Mouse (Mus musculus): ENCODE data around the gene Dpyd. TPM values are rescaled to one million over a fixed set of nuclear protein-coding genes. Genes with fewer than 3 reads are reported as not detected.
A peak's percentile ranks its signal among the peaks of the same experiment; 100 is the strongest.

The Dpyd gene
- total RNA-seq, 1 experiment from 2014 or later, result 44.6 TPM

- DNase-seq, result no peak
Measured at GRCm38 (mm10) chr3:119095223-119095886, 533.4 kb downstream of the Dpyd start.

GRCm38 (mm10) chr3:119126003-119126402, 564.1 kb downstream of the Dpyd start:
- no peak for DNase-seq

- DNase-seq, result no peak
Measured at GRCm38 (mm10) chr3:119128076-119128475, 566.1 kb downstream of the Dpyd start.

- DNase-seq, result no peak
Measured at GRCm38 (mm10) chr3:119143034-119143433, 581.1 kb downstream of the Dpyd start.

GRCm38 (mm10) chr3:119144788-119145187, 582.9 kb downstream of the Dpyd start:
- no peak for DNase-seq

GRCm38 (mm10) chr3:119154604-119155444, 592.9 kb downstream of the Dpyd start:
- peak; percentile 9 for DNase-seq

- DNase-seq, result no peak
Measured at GRCm38 (mm10) chr3:119158670-119159069, 596.7 kb downstream of the Dpyd start.

- peak; percentile 26 for DNase-seq
Measured at GRCm38 (mm10) chr3:119165691-119166090, 603.8 kb downstream of the Dpyd start.

GRCm38 (mm10) chr3:119168166-119168565, 606.2 kb downstream of the Dpyd start:
- DNase-seq, result no peak

- no peak for DNase-seq
Measured at GRCm38 (mm10) chr3:119168661-119169060, 606.7 kb downstream of the Dpyd start.

GRCm38 (mm10) chr3:119183261-119183660, 621.3 kb downstream of the Dpyd start:
- DNase-seq, result no peak

GRCm38 (mm10) chr3:119194071-119194470, 632.1 kb downstream of the Dpyd start:
- DNase-seq, result no peak

GRCm38 (mm10) chr3:119195613-119196012, 633.7 kb downstream of the Dpyd start:
- DNase-seq, result peak; percentile 40

- DNase-seq, result no peak
Measured at GRCm38 (mm10) chr3:119220763-119221412, 659.0 kb downstream of the Dpyd start.

GRCm38 (mm10) chr3:119243181-119243580, 681.3 kb downstream of the Dpyd start:
- no peak for DNase-seq

GRCm38 (mm10) chr3:119256516-119256915, 694.6 kb downstream of the Dpyd start:
- peak; percentile 33 for DNase-seq

- DNase-seq, result peak; percentile 5
Measured at GRCm38 (mm10) chr3:119275241-119275640, 713.3 kb downstream of the Dpyd start.

GRCm38 (mm10) chr3:119280671-119281070, 718.7 kb downstream of the Dpyd start:
- DNase-seq, result no peak

- no peak for DNase-seq
Measured at GRCm38 (mm10) chr3:119314693-119315092, 752.8 kb downstream of the Dpyd start.

GRCm38 (mm10) chr3:119329063-119329462, 767.1 kb downstream of the Dpyd start:
- no peak for DNase-seq

- DNase-seq, result peak; percentile 4
Measured at GRCm38 (mm10) chr3:119333335-119334305, 771.7 kb downstream of the Dpyd start.
